Mouse (Mus musculus) adrenal gland, postnatal 25 days (tissue): ENCODE measurements at regions not wholly inside any gene's neighbourhood (a gene's known extent, or its start where the extent isn't known, plus 50 kb on each side); places are given as distances from the start of the nearest gene placed in this dataset.
"Not testable (repeated sequence)": the region's sequence is repeated elsewhere in the genome, so short reads cannot be mapped to it uniquely, and the experiment has no call there.

Source experiments
- DNase-seq: peaks from one replicate; pipeline ENCODE4 v3.0.0; 2021; ENCODE audit warnings: mixed read lengths

- peak; percentile 53 for DNase-seq
Measured at GRCm38 (mm10) chr12:22156467-22157037, 739.1 kb upstream of the Ywhaq start.

GRCm38 (mm10) chr12:22155341-22155740, 737.9 kb upstream of the Ywhaq start:
- not testable (repeated sequence) for DNase-seq
